Mouse (Mus musculus) C2C12 (cell line): ENCODE data around the gene Abca5. TPM values are rescaled to one million over a fixed set of nuclear protein-coding genes. Genes with fewer than 3 reads are reported as not detected.
A peak's percentile ranks its signal among the peaks of the same experiment; 100 is the strongest.
"Not testable (repeated sequence)": the region's sequence is repeated elsewhere in the genome, so short reads cannot be mapped to it uniquely, and the experiment has no call there.

Experiments
- H3K27me3 ChIP-seq: one replicate; pipeline ENCODE4 v1.6.1; 2011; ENCODE audit not compliant: control insufficient read depth, insufficient read depth, insufficient read length
- H3K36me3 ChIP-seq: one replicate; pipeline ENCODE4 v1.6.1; 2011; ENCODE audit not compliant: control insufficient read depth, insufficient read depth
- H3K4me3 ChIP-seq: one replicate; pipeline ENCODE4 v1.5.1; 2011; ENCODE audit warnings: mild to moderate bottlenecking, control low read depth; ENCODE audit not compliant: poor library complexity, insufficient read depth, severe bottlenecking
- H3K79me2 ChIP-seq: one replicate; pipeline ENCODE4 v1.6.1; 2011; ENCODE audit not compliant: control insufficient read depth, insufficient read depth
- H3K79me3 ChIP-seq: one replicate; pipeline ENCODE4 v1.6.1; 2011; ENCODE audit warnings: low read depth, control low read depth
- H3ac ChIP-seq: one replicate; pipeline ENCODE3; 2011; ENCODE audit warnings: low read depth; ENCODE audit not compliant: control insufficient read depth, insufficient read length
- CEBPB ChIP-seq: IDR thresholded peaks from one replicate; pipeline ENCODE4 v1.6.1; 2011; ENCODE audit warnings: low read depth, mild to moderate bottlenecking, control low read depth, moderate library complexity
- CTCF ChIP-seq: IDR thresholded peaks from one replicate; pipeline ENCODE4 v1.5.1; 2011; ENCODE audit not compliant: control insufficient read depth, insufficient read depth, insufficient read length
- FOSL1 ChIP-seq: IDR thresholded peaks from one replicate; pipeline ENCODE4 v1.8.0; 2011; ENCODE audit warnings: mild to moderate bottlenecking, low read length; ENCODE audit not compliant: poor library complexity, insufficient read depth, severe bottlenecking
- MAX ChIP-seq: IDR thresholded peaks from one replicate; pipeline ENCODE4 v1.6.1; 2011; ENCODE audit warnings: mild to moderate bottlenecking, control low read depth
- MYOD1 ChIP-seq: IDR thresholded peaks from one replicate; pipeline ENCODE4 v1.6.1; 2011; ENCODE audit warnings: low read depth; ENCODE audit not compliant: control insufficient read depth, insufficient read length
- MYOG ChIP-seq: IDR thresholded peaks from one replicate; pipeline ENCODE4 v1.6.1; 2011; ENCODE audit not compliant: control insufficient read depth, insufficient read length; ENCODE audit errors: extremely low read depth
- USF1 ChIP-seq: IDR thresholded peaks from one replicate; pipeline ENCODE4 v1.6.1; 2011; ENCODE audit warnings: low read depth, mild to moderate bottlenecking, control low read depth, moderate library complexity
- polyA plus RNA-seq: library from polyadenylated mRNA; unstranded; fragments of >200 nt; fragmentation: generic; extraction: Trizol; gene quantifications from one replicate; pipeline ENCODE4 v1.2.1, GENCODE M21; 2012; ENCODE audit warnings: missing spikeins

The Abca5 gene
- polyA plus RNA-seq, 1 experiment: 0.99 TPM

DNA sequence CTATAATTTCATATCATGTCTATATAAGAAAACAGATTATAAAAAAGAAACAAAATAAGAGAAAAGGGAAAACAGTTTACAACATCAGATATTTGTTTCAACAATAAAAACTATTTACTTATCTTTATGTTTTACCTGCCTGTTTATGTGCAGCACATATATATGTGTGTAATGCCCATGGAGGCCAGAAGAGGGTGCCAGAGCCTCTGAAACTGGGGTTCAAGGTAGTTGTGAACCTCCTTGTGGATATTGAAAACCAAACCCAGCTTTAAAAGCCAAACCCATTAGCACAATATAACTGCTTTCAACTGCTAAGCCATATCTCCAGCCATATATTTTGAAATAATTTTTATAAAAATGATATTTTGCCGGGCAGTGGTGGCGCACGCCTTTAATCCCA lies 27.5 kb upstream of the Abca5 start:
- H3K79me2 ChIP-seq: no peaks in the 10 kb centered on the region
- H3K79me3 ChIP-seq: no peaks in the 10 kb centered on the region
- H3K4me3 ChIP-seq: no peak overlapping the region
- TF ChIP-seq FOSL1 (no peak), CTCF (no peak), MYOG (no peak), MYOD1 (no peak)
- no peaks in the 10 kb centered on the region for H3K27me3 ChIP-seq
- H3ac ChIP-seq: no peak overlapping the region
- no peaks in the 10 kb centered on the region for H3K36me3 ChIP-seq

DNA sequence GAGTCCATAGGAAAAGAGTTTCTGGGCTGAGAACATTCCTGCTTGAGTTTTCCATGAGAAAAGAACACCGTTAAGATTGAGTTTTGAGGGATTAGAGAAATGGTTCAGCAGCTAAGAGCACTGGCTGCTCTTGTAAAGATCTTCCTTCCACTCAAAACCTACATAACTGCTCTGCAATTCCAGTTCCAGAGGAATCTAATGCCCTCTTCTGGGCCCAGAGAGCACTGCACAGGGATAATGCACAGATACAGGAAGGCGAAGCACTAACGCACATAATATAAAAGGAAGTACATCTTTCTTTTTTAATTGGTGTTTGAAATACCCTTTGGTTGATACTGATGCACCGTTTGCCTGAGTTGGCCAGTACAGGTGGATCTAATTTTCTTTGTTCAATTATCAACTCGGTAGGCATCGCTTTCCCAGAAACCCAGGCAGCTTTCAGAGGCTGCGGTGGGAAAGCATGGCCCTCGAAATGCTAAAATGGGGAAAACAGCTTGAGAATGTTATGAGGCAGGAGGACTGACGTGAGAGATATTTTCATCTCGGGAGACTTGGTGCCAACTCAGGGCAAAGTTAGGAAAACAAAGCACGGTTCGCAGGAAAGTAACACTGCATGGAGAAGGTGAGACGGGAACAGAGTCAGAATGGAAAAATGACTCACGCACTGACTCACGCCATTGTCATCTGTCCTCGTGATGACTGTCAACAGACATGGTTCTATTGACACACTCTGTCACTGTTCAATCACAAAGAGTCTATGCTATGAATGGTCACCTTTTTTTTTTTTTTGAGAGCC lies 20.4 kb upstream of the Abca5 start:
- H3ac ChIP-seq: no peak overlapping the region
- no peaks in the 10 kb centered on the region for H3K27me3 ChIP-seq
- no peaks in the 10 kb centered on the region for H3K79me2 ChIP-seq
- no peak for TF ChIP-seq CTCF
- no peak for TF ChIP-seq CEBPB
- TF ChIP-seq USF1: peak; percentile 86
- no peak for TF ChIP-seq MYOG
- TF ChIP-seq MAX: peak; percentile 87
- peak; percentile 52 for TF ChIP-seq MYOD1
- TF ChIP-seq FOSL1: peak; percentile 99
- H3K36me3 ChIP-seq: no peaks in the 10 kb centered on the region
- no peak overlapping the region for H3K4me3 ChIP-seq
- no peaks in the 10 kb centered on the region for H3K79me3 ChIP-seq

- not testable (repeated sequence) for H3K79me3 ChIP-seq, H3K79me2 ChIP-seq, H3K27me3 ChIP-seq, H3ac ChIP-seq, H3K36me3 ChIP-seq, H3K4me3 ChIP-seq
Measured at GRCm38 (mm10) chr11:110355131-110355530, 17.6 kb upstream of the Abca5 start.

GRCm38 (mm10) chr11:110354261-110354660 lies 16.7 kb upstream of the Abca5 start:
- TF ChIP-seq CEBPB (no peak), MYOG (no peak), FOSL1 (no peak), MYOD1 (no peak), MAX (no peak), USF1 (no peak), CTCF (no peak)
- Histone ChIP-seq H3K4me3 (no peak overlapping the region), H3ac (no peak overlapping the region), H3K36me3 (no peaks in the 10 kb centered on the region), H3K79me2 (no peaks in the 10 kb centered on the region), H3K27me3 (no peaks in the 10 kb centered on the region), H3K79me3 (no peaks in the 10 kb centered on the region)

DNA sequence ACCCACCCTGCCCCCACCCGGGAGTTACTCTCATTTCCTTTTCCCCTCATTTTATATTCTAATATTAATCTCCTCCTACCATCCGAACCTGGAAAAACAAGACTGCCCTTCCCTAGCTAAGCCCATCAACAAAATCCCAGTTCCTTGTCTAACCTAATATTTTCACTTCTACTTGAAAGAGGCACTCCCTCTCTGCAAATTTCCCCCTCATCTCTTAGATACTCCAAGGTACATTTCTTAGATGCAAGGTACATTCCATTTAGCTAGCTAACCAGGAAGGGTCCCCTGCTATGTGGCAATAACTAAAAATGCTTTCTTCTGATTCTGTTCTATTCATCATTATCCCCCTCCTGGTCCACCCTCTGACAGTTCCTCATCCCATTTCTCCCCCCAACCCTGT lies 10.7 kb upstream of the Abca5 start:
- no peaks in the 10 kb centered on the region for H3K36me3 ChIP-seq
- no peaks in the 10 kb centered on the region for H3K79me2 ChIP-seq
- no peaks in the 10 kb centered on the region for H3K79me3 ChIP-seq
- H3ac ChIP-seq: no peak overlapping the region
- TF ChIP-seq CEBPB: no peak
- no peak for TF ChIP-seq FOSL1
- TF ChIP-seq MYOG: no peak
- TF ChIP-seq MAX: no peak
- TF ChIP-seq MYOD1: no peak
- no peak for TF ChIP-seq USF1
- TF ChIP-seq CTCF: no peak
- no peaks in the 10 kb centered on the region for H3K27me3 ChIP-seq
- H3K4me3 ChIP-seq: no peak overlapping the region

- no peak overlapping the region for H3ac ChIP-seq
- no peaks in the 10 kb centered on the region for H3K79me2 ChIP-seq
- no peak overlapping the region for H3K4me3 ChIP-seq
- no peaks in the 10 kb centered on the region for H3K36me3 ChIP-seq
- no peaks in the 10 kb centered on the region for H3K79me3 ChIP-seq
- TF ChIP-seq MYOD1: no peak
- no peak for TF ChIP-seq MYOG
- no peak for TF ChIP-seq FOSL1
- TF ChIP-seq CEBPB: no peak
- TF ChIP-seq USF1: no peak
- TF ChIP-seq MAX: no peak
- no peak for TF ChIP-seq CTCF
- no peaks in the 10 kb centered on the region for H3K27me3 ChIP-seq
Measured at GRCm38 (mm10) chr11:110347768-110348167, 10.3 kb upstream of the Abca5 start.
